Mouse (Mus musculus): ENCODE results near the gene Il2rb. TPM values are rescaled to one million over a fixed set of nuclear protein-coding genes. Genes with fewer than 3 reads are reported as not detected.

The Il2rb gene
- total RNA-seq, 2 experiments from 2014 or later, result 0.04 to 0.54 TPM

Other genes with a start within 250 kb of the Il2rb start
- 4.2 and 4.7 TPM in 2 replicates for gene Csf2rb2, start 189.6 kb downstream of the Il2rb start, total RNA-seq (2015)
- gene Csf2rb2, start 189.6 kb downstream of the Il2rb start, total RNA-seq (2017), result 0.98 and 1.7 TPM in 2 replicates
- 52.6 and 56.2 TPM in 2 replicates for gene Csf2rb, start 169.5 kb downstream of the Il2rb start, total RNA-seq (2015)
- gene Csf2rb, start 169.5 kb downstream of the Il2rb start, total RNA-seq (2017), result 48.5 and 55.8 TPM in 2 replicates
- gene Tex33, start 99.4 kb downstream of the Il2rb start, total RNA-seq (2015), result not detected in 2 replicates
- gene Tex33, start 99.4 kb downstream of the Il2rb start, total RNA-seq (2017), result not detected in 2 replicates
- 23.3 and 37.7 TPM in 2 replicates for gene Tst, start 89.4 kb downstream of the Il2rb start, total RNA-seq (2015)
- gene Tst, start 89.4 kb downstream of the Il2rb start, total RNA-seq (2017), result 9.8 and 16.2 TPM in 2 replicates
- gene Mpst, start 88.9 kb downstream of the Il2rb start, total RNA-seq (2015), result 3.4 and 5.9 TPM in 2 replicates
- 22.7 and 37.3 TPM in 2 replicates for gene Mpst, start 88.9 kb downstream of the Il2rb start, total RNA-seq (2017)
- gene Kctd17, start 66.7 kb downstream of the Il2rb start, total RNA-seq (2015), result 7.6 and 8.0 TPM in 2 replicates
- gene Kctd17, start 66.7 kb downstream of the Il2rb start, total RNA-seq (2017), result 8.3 and 10.3 TPM in 2 replicates
- not detected in 2 replicates for gene Tmprss6, start 26.6 kb downstream of the Il2rb start, total RNA-seq (2015)
- gene Tmprss6, start 26.6 kb downstream of the Il2rb start, total RNA-seq (2017), result not detected in 2 replicates
- gene C1qtnf6, start 36.1 kb upstream of the Il2rb start, total RNA-seq (2015), result 4.8 and 5.3 TPM in 2 replicates
- 0.30 and 0.46 TPM in 2 replicates for gene C1qtnf6, start 36.1 kb upstream of the Il2rb start, total RNA-seq (2017)
- gene Sstr3, start 49.4 kb upstream of the Il2rb start, total RNA-seq (2015), result not detected in 2 replicates
- not detected in 2 replicates for gene Sstr3, start 49.4 kb upstream of the Il2rb start, total RNA-seq (2017)
- gene Rac2, start 77.5 kb upstream of the Il2rb start, total RNA-seq (2015), result 402 and 432 TPM in 2 replicates
- gene Rac2, start 77.5 kb upstream of the Il2rb start, total RNA-seq (2017), result 164 and 243 TPM in 2 replicates
- gene Cyth4, start 101.8 kb upstream of the Il2rb start, total RNA-seq (2015), result 34.6 and 45.8 TPM in 2 replicates
- 74.9 and 87.2 TPM in 2 replicates for gene Cyth4, start 101.8 kb upstream of the Il2rb start, total RNA-seq (2017)
- not detected in 2 replicates for gene Elfn2, start 223.5 kb upstream of the Il2rb start, total RNA-seq (2015)
- gene Elfn2, start 223.5 kb upstream of the Il2rb start, total RNA-seq (2017), result 0.04 TPM in 1 of 2 replicates, not detected in the other